Mouse (Mus musculus): ENCODE results near the gene Map3k5. TPM values are rescaled to one million over a fixed set of nuclear protein-coding genes. Genes with fewer than 3 reads are reported as not detected.

Map3k5 gene
- polyA plus RNA-seq, 1 experiment from 2014 or later: 0.83 TPM

DNA sequence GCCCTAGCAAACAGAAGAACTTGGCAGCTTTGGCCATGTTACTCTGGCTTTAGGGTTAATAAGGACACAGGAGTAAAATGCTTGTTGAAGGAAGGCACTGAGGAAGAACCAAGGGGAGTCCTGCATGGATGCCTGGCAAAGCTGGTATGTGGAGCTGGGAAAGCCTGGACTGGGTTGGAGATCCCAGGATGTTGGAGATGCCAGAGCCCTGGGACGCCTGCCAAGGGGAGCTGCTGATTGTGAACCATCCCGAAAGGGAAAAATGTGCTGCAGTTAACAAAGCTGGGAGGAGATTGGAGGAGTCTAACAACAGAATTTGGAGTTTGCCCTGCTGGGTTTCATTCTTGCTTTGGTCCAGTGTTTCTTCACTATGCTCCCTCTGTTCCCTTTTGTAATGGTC, 97.7 kb downstream of the Map3k5 start:
- Histone ChIP-seq H3K9me3 (replicated peaks; ENCODE audit: control insufficient read depth, low read length) (no peaks in the 10 kb centered on the region), H3K36me3 (ENCODE audit: control insufficient read depth, insufficient read depth) (peaks cover 2% of the 10 kb centered on the region; the same call in 1 of the 2 replicates), H3K9ac (ENCODE audit: low read depth, low read length) (no peak overlapping the region), H3K4me1 (ENCODE audit: control insufficient read depth, low read depth, low read length) (no peaks in the 10 kb centered on the region), H3K27me3 (ENCODE audit: control insufficient read depth, insufficient read depth, low read depth, low read length) (no peaks in the 10 kb centered on the region), H3K4me3 (ENCODE audit: low read depth, low read length) (no peak overlapping the region), H3K4me2 (ENCODE audit: low read depth, low read length) (no peak overlapping the region), H3K27ac (ENCODE audit: low read length) (no peak overlapping the region)
- no peak for ATAC-seq (ENCODE audit: low read depth)
- WGBS (ENCODE audit: insufficient replicate concordance): 51% methylated on average over 2 of the region's 2 CpGs

DNA sequence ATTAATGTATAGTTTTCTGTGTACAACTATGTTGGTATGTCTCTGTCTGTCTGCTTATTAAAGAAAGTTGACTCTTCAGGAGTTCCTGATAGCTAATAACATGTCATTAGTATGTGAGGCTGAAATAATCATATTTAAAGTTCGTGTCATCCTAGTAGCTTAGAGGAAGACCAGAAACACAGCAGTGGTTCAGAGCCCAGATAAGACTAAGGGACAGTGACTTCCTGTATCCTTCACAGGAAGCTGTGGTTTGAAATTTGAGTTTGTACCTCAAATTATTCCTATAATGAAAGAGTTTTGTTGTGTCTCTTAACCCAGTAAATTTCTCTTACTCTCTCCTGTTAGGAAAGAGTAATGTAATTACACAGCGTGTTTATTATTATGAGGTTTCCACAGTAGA, 102.1 kb downstream of the Map3k5 start:
- Histone ChIP-seq H3K27ac (ENCODE audit: low read length) (no peak overlapping the region), H3K9me3 (replicated peaks; ENCODE audit: control insufficient read depth, low read length) (no peaks in the 10 kb centered on the region), H3K4me3 (ENCODE audit: low read depth, low read length) (no peak overlapping the region), H3K36me3 (ENCODE audit: control insufficient read depth, insufficient read depth) (no peaks in the 10 kb centered on the region; the same call in 1 of the 2 replicates), H3K9ac (ENCODE audit: low read depth, low read length) (no peak overlapping the region), H3K27me3 (ENCODE audit: control insufficient read depth, insufficient read depth, low read depth, low read length) (no peaks in the 10 kb centered on the region), H3K4me2 (ENCODE audit: low read depth, low read length) (no peak overlapping the region), H3K4me1 (ENCODE audit: control insufficient read depth, low read depth, low read length) (no peaks in the 10 kb centered on the region)
- WGBS (ENCODE audit: insufficient replicate concordance): 39% methylated on average over 2 of the region's 2 CpGs
- no peak for ATAC-seq (ENCODE audit: low read depth)

DNA sequence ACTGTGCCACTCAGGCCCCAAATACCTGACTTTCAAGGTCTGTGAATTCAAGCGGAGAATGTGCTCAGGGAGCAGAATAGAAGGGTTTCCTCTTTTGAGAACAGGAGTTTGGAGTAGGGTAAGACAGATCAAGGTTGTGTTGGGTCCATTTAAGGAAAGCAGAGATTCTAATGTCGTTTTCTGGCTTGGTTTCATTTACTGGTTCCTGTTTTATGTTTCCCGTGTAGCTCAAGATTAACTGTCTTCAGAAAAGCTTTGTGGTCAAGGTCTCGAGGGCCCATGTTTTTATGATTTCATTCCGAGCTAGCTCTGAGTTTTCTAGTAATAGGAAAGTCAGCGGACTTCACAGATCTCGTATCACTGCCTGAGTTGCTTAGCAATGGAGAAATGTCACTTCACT, 102.6 kb downstream of the Map3k5 start:
- whole genome bisulfite sequencing (ENCODE audit: insufficient replicate concordance): 16% methylated on average over 7 of the region's 7 CpGs
- no peaks in the 10 kb centered on the region for H3K27me3 ChIP-seq (ENCODE audit: control insufficient read depth, insufficient read depth, low read depth, low read length)
- no peak overlapping the region for H3K4me2 ChIP-seq (ENCODE audit: low read depth, low read length)
- H3K4me3 ChIP-seq (ENCODE audit: low read depth, low read length): no peak overlapping the region
- no peaks in the 10 kb centered on the region for H3K4me1 ChIP-seq (ENCODE audit: control insufficient read depth, low read depth, low read length)
- H3K27ac ChIP-seq (ENCODE audit: low read length): no peak overlapping the region
- H3K36me3 ChIP-seq (ENCODE audit: control insufficient read depth, insufficient read depth): no peaks in the 10 kb centered on the region; the same call in 1 of the 2 replicates
- no peak for ATAC-seq (ENCODE audit: low read depth)
- no peaks in the 10 kb centered on the region for H3K9me3 ChIP-seq (replicated peaks; ENCODE audit: control insufficient read depth, low read length)
- no peak overlapping the region for H3K9ac ChIP-seq (ENCODE audit: low read depth, low read length)

DNA sequence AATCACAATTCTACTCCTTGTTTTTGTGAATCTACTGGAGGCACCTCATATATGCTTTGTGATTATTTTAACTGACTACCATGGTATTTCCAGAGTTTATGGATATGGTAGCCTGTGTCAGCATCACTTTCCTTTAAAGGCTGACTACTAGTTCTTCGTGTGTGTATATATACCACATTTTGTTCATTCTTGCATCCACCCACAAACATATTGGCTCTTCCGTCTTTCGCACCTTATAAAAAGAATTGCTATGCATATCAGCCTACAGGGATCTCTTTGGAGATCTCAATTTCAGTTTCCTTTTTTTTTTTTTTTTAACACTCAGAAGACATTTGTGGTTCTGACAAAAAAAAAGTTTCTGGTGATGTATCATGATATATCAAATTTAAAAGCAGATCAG, 105.3 kb downstream of the Map3k5 start:
- WGBS (ENCODE audit: insufficient replicate concordance): 84% methylated on average over 3 of the region's 3 CpGs
- Histone ChIP-seq H3K9me3 (replicated peaks; ENCODE audit: control insufficient read depth, low read length) (no peaks in the 10 kb centered on the region), H3K4me1 (ENCODE audit: control insufficient read depth, low read depth, low read length) (no peaks in the 10 kb centered on the region), H3K27me3 (ENCODE audit: control insufficient read depth, insufficient read depth, low read depth, low read length) (no peaks in the 10 kb centered on the region), H3K9ac (ENCODE audit: low read depth, low read length) (no peak overlapping the region), H3K27ac (ENCODE audit: low read length) (no peak overlapping the region), H3K4me3 (ENCODE audit: low read depth, low read length) (no peak overlapping the region), H3K36me3 (ENCODE audit: control insufficient read depth, insufficient read depth) (no peaks in the 10 kb centered on the region), H3K4me2 (ENCODE audit: low read depth, low read length) (no peak overlapping the region)
- ATAC-seq (ENCODE audit: low read depth): no peak

DNA sequence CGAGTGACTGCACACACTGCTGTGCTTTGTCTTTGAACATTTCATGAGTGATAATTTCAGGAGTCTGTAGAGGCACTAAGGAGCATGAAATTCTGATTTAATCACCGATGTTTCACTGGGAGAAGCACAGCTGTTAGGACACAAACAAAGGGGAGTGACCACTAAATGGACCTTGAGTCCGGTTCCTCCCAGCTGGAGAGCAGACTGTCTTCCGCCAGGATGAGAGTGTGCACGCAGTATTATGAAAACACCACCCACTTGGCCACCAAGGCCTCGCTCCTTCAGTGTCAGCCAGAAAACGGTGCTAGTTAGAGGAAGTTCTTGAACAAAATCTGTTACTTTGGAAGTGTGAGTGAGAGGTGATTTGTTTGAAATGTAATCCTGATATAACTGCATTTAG, 105.8 kb downstream of the Map3k5 start:
- WGBS (ENCODE audit: insufficient replicate concordance): 48% methylated on average over 7 of the region's 7 CpGs
- no peak overlapping the region for H3K4me3 ChIP-seq (ENCODE audit: low read depth, low read length)
- H3K4me2 ChIP-seq (ENCODE audit: low read depth, low read length): no peak overlapping the region
- no peak overlapping the region for H3K9ac ChIP-seq (ENCODE audit: low read depth, low read length)
- H3K27ac ChIP-seq (ENCODE audit: low read length): no peak overlapping the region
- ATAC-seq (ENCODE audit: low read depth): no peak
- H3K9me3 ChIP-seq (replicated peaks; ENCODE audit: control insufficient read depth, low read length): no peaks in the 10 kb centered on the region
- H3K36me3 ChIP-seq (ENCODE audit: control insufficient read depth, insufficient read depth): no peaks in the 10 kb centered on the region
- no peaks in the 10 kb centered on the region for H3K27me3 ChIP-seq (ENCODE audit: control insufficient read depth, insufficient read depth, low read depth, low read length)
- no peaks in the 10 kb centered on the region for H3K4me1 ChIP-seq (ENCODE audit: control insufficient read depth, low read depth, low read length)

DNA sequence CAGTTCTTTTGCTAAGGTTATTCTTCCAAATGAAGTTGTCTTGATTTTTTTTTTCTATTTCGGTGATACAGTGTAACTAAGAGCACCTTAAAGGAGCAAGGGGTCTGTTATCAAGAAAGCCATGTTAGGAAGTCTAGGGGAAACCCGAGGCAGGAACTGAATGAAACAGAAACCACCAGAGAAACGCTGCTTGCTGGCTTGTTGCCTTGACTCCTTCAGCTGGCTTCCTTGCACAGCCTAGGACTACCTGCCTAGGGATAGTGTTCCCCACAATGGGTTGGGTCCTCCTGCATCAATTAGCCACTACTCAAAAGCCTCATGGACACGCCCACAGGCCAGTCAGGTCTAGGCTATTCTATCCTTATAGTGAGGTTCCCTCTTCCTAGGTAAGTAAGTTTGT, 106.4 kb downstream of the Map3k5 start:
- 27% methylated on average over 4 of the region's 4 CpGs for WGBS (ENCODE audit: insufficient replicate concordance)
- H3K27ac ChIP-seq (ENCODE audit: low read length): no peak overlapping the region
- H3K36me3 ChIP-seq (ENCODE audit: control insufficient read depth, insufficient read depth): no peaks in the 10 kb centered on the region
- no peak overlapping the region for H3K4me2 ChIP-seq (ENCODE audit: low read depth, low read length)
- H3K4me1 ChIP-seq (ENCODE audit: control insufficient read depth, low read depth, low read length): no peaks in the 10 kb centered on the region
- H3K9ac ChIP-seq (ENCODE audit: low read depth, low read length): no peak overlapping the region
- H3K27me3 ChIP-seq (ENCODE audit: control insufficient read depth, insufficient read depth, low read depth, low read length): no peaks in the 10 kb centered on the region
- H3K9me3 ChIP-seq (replicated peaks; ENCODE audit: control insufficient read depth, low read length): no peaks in the 10 kb centered on the region
- no peak for ATAC-seq (ENCODE audit: low read depth)
- no peak overlapping the region for H3K4me3 ChIP-seq (ENCODE audit: low read depth, low read length)

DNA sequence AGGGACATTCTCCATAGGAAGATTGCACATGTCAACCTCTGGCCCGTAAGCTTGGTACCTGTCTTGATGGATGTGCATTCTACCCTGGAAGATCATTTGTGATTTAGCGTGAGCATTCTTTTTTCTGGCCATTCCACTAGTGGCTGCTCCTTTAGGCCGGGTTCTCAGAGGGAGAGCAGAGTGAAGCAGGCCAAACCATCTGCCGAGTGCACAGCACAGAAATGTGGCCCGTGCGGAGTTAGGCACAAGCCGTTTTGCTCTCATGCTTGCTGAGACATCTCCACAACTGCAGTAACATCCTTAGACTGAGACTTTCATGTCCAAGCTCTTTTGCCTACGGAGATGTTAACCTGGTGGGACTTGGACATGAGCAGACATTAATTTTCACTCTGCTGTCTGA, 107.8 kb downstream of the Map3k5 start:
- no peak overlapping the region for H3K9ac ChIP-seq (ENCODE audit: low read depth, low read length)
- no peak overlapping the region for H3K4me2 ChIP-seq (ENCODE audit: low read depth, low read length)
- H3K4me3 ChIP-seq (ENCODE audit: low read depth, low read length): no peak overlapping the region
- H3K27ac ChIP-seq (ENCODE audit: low read length): no peak overlapping the region
- H3K36me3 ChIP-seq (ENCODE audit: control insufficient read depth, insufficient read depth): no peaks in the 10 kb centered on the region
- WGBS (ENCODE audit: insufficient replicate concordance): 73% methylated on average over 8 of the region's 8 CpGs
- no peaks in the 10 kb centered on the region for H3K9me3 ChIP-seq (replicated peaks; ENCODE audit: control insufficient read depth, low read length)
- no peaks in the 10 kb centered on the region for H3K27me3 ChIP-seq (ENCODE audit: control insufficient read depth, insufficient read depth, low read depth, low read length)
- no peaks in the 10 kb centered on the region for H3K4me1 ChIP-seq (ENCODE audit: control insufficient read depth, low read depth, low read length)
- ATAC-seq (ENCODE audit: low read depth): no peak

DNA sequence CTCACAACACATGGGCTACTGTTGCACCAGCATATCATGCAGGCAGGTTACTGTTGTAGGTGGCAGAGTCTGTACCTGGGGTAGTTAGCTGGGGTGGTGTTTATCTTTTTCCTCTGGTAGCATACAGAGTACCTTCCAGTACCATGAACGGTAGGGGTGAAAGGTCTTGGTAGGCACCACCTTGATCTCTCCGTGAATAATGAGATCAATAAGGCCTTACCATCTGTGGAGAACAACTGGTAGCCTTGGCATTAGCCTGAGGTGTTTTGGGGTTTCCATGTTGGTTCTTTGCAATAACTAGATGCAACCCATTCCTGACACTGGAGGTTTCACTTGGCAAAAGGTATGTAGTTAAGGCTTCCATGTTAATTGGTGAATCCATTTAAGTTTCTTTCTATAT, 109.8 kb downstream of the Map3k5 start:
- Histone ChIP-seq H3K36me3 (ENCODE audit: control insufficient read depth, insufficient read depth) (no peaks in the 10 kb centered on the region), H3K4me2 (ENCODE audit: low read depth, low read length) (no peak overlapping the region), H3K9ac (ENCODE audit: low read depth, low read length) (no peak overlapping the region), H3K27ac (ENCODE audit: low read length) (no peak overlapping the region), H3K27me3 (ENCODE audit: control insufficient read depth, insufficient read depth, low read depth, low read length) (no peaks in the 10 kb centered on the region), H3K4me3 (ENCODE audit: low read depth, low read length) (no peak overlapping the region), H3K4me1 (ENCODE audit: control insufficient read depth, low read depth, low read length) (no peaks in the 10 kb centered on the region), H3K9me3 (replicated peaks; ENCODE audit: control insufficient read depth, low read length) (no peaks in the 10 kb centered on the region)
- ATAC-seq (ENCODE audit: low read depth): no peak
- WGBS (ENCODE audit: insufficient replicate concordance): 62% methylated on average over 2 of the region's 2 CpGs

DNA sequence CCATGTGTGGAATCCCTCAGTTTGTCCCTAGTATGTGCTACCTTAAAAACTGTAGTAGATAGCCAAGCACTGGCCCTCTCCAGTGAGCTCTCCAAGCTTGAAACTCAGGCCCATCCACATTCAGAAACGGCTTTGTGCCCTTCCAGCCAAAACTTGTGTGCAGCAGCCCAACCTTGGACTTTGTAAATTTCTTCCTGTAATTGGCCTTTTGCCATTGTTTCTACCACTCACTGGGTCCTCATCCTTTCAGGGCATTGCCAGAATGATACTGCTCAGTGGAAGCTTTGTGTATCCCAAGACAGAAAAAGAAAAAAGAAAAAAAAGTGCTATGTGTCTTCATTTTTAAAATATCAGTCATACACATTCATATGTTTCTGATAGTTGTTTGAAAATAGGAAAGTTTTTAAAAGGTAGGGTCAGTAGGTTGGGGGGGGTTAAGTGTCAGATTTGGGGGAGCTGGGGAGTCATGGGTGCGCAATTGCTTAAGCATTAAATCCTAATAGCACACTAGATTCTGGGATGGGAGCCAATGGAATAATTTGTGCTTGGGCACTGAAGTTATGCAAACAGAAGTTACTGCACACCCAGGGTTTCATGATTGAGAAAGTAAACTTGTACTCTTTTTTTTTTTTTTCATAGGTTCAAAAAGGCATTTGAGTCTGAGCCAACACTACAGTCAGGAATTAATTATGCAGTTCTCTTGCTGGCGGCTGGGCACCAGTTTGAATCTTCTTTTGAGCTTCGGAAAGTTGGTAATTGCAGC, 111.6 kb downstream of the Map3k5 start:
- Histone ChIP-seq H3K9ac (ENCODE audit: low read depth, low read length) (no peak overlapping the region), H3K27me3 (ENCODE audit: control insufficient read depth, insufficient read depth, low read depth, low read length) (no peaks in the 10 kb centered on the region), H3K4me2 (ENCODE audit: low read depth, low read length) (no peak overlapping the region), H3K27ac (ENCODE audit: low read length) (peak overlapping the region; percentile 56), H3K9me3 (replicated peaks; ENCODE audit: control insufficient read depth, low read length) (no peaks in the 10 kb centered on the region), H3K36me3 (ENCODE audit: control insufficient read depth, insufficient read depth) (no peaks in the 10 kb centered on the region), H3K4me1 (ENCODE audit: control insufficient read depth, low read depth, low read length) (no peaks in the 10 kb centered on the region), H3K4me3 (ENCODE audit: low read depth, low read length) (no peak overlapping the region)
- ATAC-seq (ENCODE audit: low read depth): peak; percentile 84
- 57% methylated on average over 4 of the region's 4 CpGs for WGBS (ENCODE audit: insufficient replicate concordance)
